Mouse (Mus musculus) spleen, adult 2 months (tissue): ENCODE measurements around the gene Ust. TPM values are rescaled to one million over a fixed set of nuclear protein-coding genes. Genes with fewer than 3 reads are reported as not detected.
A peak's percentile ranks its signal among the peaks of the same experiment; 100 is the strongest.

Experiments used
- DNase-seq, 2 experiments: peaks; one replicate each; pipeline versions ENCODE4 v3.0.0 to v3.0.0-alpha.2; 2012 to 2021; ENCODE audit warnings: low spot score in 2 of 2, low read depth in 1 of 2
- H3K27ac ChIP-seq: fragments of 200-500 bp; 2 replicates; pipeline ENCODE4 v1.5.1; 2012; ENCODE audit warnings: low read length, inconsistent platforms; ENCODE audit not compliant: insufficient read depth
- H3K27me3 ChIP-seq: fragments of 200-500 bp; 2 replicates; pipeline ENCODE4 v1.6.1; 2012; ENCODE audit warnings: mild to moderate bottlenecking, moderate library complexity, low read length, inconsistent platforms; ENCODE audit not compliant: control insufficient read depth, insufficient read depth
- H3K36me3 ChIP-seq: fragments of 200-500 bp; 2 replicates; pipeline ENCODE4 v1.6.1; 2012; ENCODE audit warnings: mild to moderate bottlenecking, low read length, inconsistent platforms; ENCODE audit not compliant: control insufficient read depth, insufficient read depth
- H3K4me1 ChIP-seq: fragments of 200-500 bp; 2 replicates; pipeline ENCODE4 v1.6.1; 2011; ENCODE audit warnings: inconsistent platforms; ENCODE audit not compliant: control insufficient read depth, insufficient read depth, insufficient read length
- H3K4me3 ChIP-seq: fragments of 200-500 bp; 2 replicates; pipeline ENCODE4 v1.5.1; 2011; ENCODE audit warnings: mild to moderate bottlenecking, inconsistent platforms; ENCODE audit not compliant: insufficient read depth, insufficient read length; ENCODE audit errors: extremely low read depth
- CTCF ChIP-seq: fragments of 200-500 bp; IDR thresholded peaks from 2 replicates; pipeline ENCODE4 v1.5.1; 2011; ENCODE audit warnings: mild to moderate bottlenecking, inconsistent platforms; ENCODE audit not compliant: insufficient read depth, insufficient read length, insufficient replicate concordance; ENCODE audit errors: extremely low read depth
- POLR2A ChIP-seq: fragments of 200-500 bp; IDR thresholded peaks from 2 replicates; pipeline ENCODE4 v1.6.1; 2011; ENCODE audit warnings: low read depth, low read length, inconsistent platforms
- WGBS: fragments of 180-500 bp; shearing (Covaris S2); methylation state at CpG from one replicate; pipeline ENCODE4 v1.1.7; 2018; 5-methylcytosine and 5-hydroxymethylcytosine counted together
- polyA plus RNA-seq: library from polyadenylated mRNA; depleted of rRNA; stranded (reverse); fragments of >200 nt; gene quantifications from 2 replicates; pipeline ENCODE4 v1.2.3, GENCODE M21; 2012

Gene Ust
- polyA plus RNA-seq, 1 experiment = 1.9 TPM

- no peaks in the 10 kb centered on the region for H3K4me1 ChIP-seq
- H3K27ac ChIP-seq = no peak overlapping the region
- H3K4me3 ChIP-seq = no peak overlapping the region
- TF ChIP-seq CTCF = no peak
- TF ChIP-seq POLR2A = no peak
- H3K27me3 ChIP-seq = no peaks in the 10 kb centered on the region
- no peak for DNase-seq
- no peaks in the 10 kb centered on the region for H3K36me3 ChIP-seq
- 79% methylated on average over 5 of the region's 5 CpGs for WGBS
Measured at GRCm38 (mm10) chr10:8227705-8228374, 290.8 kb downstream of the Ust start.

GRCm38 (mm10) chr10:8226650-8227049 is 292.0 kb downstream of the Ust start:
- H3K27ac ChIP-seq = no peak overlapping the region
- no peaks in the 10 kb centered on the region for H3K4me1 ChIP-seq
- no peaks in the 10 kb centered on the region for H3K36me3 ChIP-seq
- H3K4me3 ChIP-seq = no peak overlapping the region
- no peak for TF ChIP-seq CTCF
- no peak for TF ChIP-seq POLR2A
- DNase-seq = no peak
- H3K27me3 ChIP-seq = no peaks in the 10 kb centered on the region
- WGBS = 80% methylated on average over 3 of the region's 3 CpGs

GRCm38 (mm10) chr10:8224641-8225040 is 294.0 kb downstream of the Ust start:
- Histone ChIP-seq H3K4me3 (no peak overlapping the region), H3K36me3 (no peaks in the 10 kb centered on the region), H3K27me3 (no peaks in the 10 kb centered on the region), H3K27ac (no peak overlapping the region), H3K4me1 (no peaks in the 10 kb centered on the region)
- DNase-seq = no peak
- TF ChIP-seq CTCF (no peak), POLR2A (no peak)
- WGBS = 69% methylated on average over 2 of the region's 2 CpGs

- no peak overlapping the region for H3K4me3 ChIP-seq
- no peaks in the 10 kb centered on the region for H3K36me3 ChIP-seq
- no peaks in the 10 kb centered on the region for H3K4me1 ChIP-seq
- no peak for TF ChIP-seq POLR2A
- TF ChIP-seq CTCF = no peak
- 92% methylated on average over 8 of the region's 8 CpGs for whole genome bisulfite sequencing
- DNase-seq = no peak
- H3K27ac ChIP-seq = no peak overlapping the region
- no peaks in the 10 kb centered on the region for H3K27me3 ChIP-seq
Measured at GRCm38 (mm10) chr10:8224046-8224445, 294.6 kb downstream of the Ust start.

- no peak for DNase-seq
- no peak overlapping the region for H3K27ac ChIP-seq
- H3K4me3 ChIP-seq = no peak overlapping the region
- no peaks in the 10 kb centered on the region for H3K36me3 ChIP-seq
- no peak for TF ChIP-seq CTCF
- TF ChIP-seq POLR2A = no peak
- 83% methylated on average over 8 of the region's 8 CpGs for WGBS
- no peaks in the 10 kb centered on the region for H3K27me3 ChIP-seq
- H3K4me1 ChIP-seq = peaks cover 2% of the 10 kb centered on the region; the same call in 1 of the 2 replicates
Measured at GRCm38 (mm10) chr10:8216946-8217345, 301.7 kb downstream of the Ust start.

GRCm38 (mm10) chr10:8215181-8215580 is 303.4 kb downstream of the Ust start:
- no peak for TF ChIP-seq POLR2A
- TF ChIP-seq CTCF = no peak
- no peaks in the 10 kb centered on the region for H3K27me3 ChIP-seq
- peaks cover 2% of the 10 kb centered on the region; the same call in 1 of the 2 replicates for H3K4me1 ChIP-seq
- no peak for DNase-seq
- no peaks in the 10 kb centered on the region for H3K36me3 ChIP-seq
- no peak overlapping the region for H3K4me3 ChIP-seq
- WGBS = 82% methylated on average over 3 of the region's 3 CpGs
- H3K27ac ChIP-seq = no peak overlapping the region

GRCm38 (mm10) chr10:8213906-8214421 is 304.7 kb downstream of the Ust start:
- peak overlapping the region; percentile 87 for H3K27ac ChIP-seq

More at GRCm38 (mm10) chr10:8213906-8214421, 304.7 kb downstream of the Ust start:
- TF ChIP-seq POLR2A = peak; percentile 57
- no peak for TF ChIP-seq CTCF
- Histone ChIP-seq H3K4me3 (peak overlapping the region; percentile 41; the same call in 1 of the 2 replicates), H3K36me3 (no peaks in the 10 kb centered on the region), H3K4me1 (peaks cover 2% of the 10 kb centered on the region; the same call in 1 of the 2 replicates), H3K27me3 (no peaks in the 10 kb centered on the region)
- WGBS = 12% methylated on average over 16 of the region's 16 CpGs
- DNase-seq = peak; percentile 62 to 69
